Mouse (Mus musculus) testis, adult 2 months (tissue): ENCODE results near the gene Cox6a2.

Source experiments
- CTCF ChIP-seq: fragments of 200-500 bp; IDR thresholded peaks from 2 replicates; pipeline ENCODE4 v1.5.1; 2012; ENCODE audit warnings: low read depth, mild to moderate bottlenecking, inconsistent platforms, low read length, moderate library complexity; ENCODE audit not compliant: control insufficient read depth, insufficient read depth, insufficient replicate concordance
- POLR2A ChIP-seq: fragments of 200-500 bp; IDR thresholded peaks from 2 replicates; pipeline ENCODE4 v1.6.1; 2012; ENCODE audit warnings: low read depth, mild to moderate bottlenecking, inconsistent platforms, low read length, moderate library complexity; ENCODE audit not compliant: control insufficient read depth

GRCm38 (mm10) chr7:128236856-128237592 lies 30.8 kb upstream of the Cox6a2 start, which contains the start of gene Armc5:
- TF ChIP-seq CTCF (peak; percentile 64), POLR2A (no peak; the same call in 1 of the 2 replicates)
